Mouse (Mus musculus) heart, postnatal 4 days (tissue): ENCODE measurements around the gene Etv6. TPM values are rescaled to one million over a fixed set of nuclear protein-coding genes. Genes with fewer than 3 reads are reported as not detected.

ENCODE experiments used
- DNase-seq: peaks from one replicate; pipeline ENCODE4 v3.0.0; 2021
- total RNA-seq, 2 experiments: library from RNA; stranded (reverse); gene quantifications; 2 replicates each; pipeline ENCODE4 v1.2.3; 2021

Gene Etv6
- total RNA-seq, 2 experiments from 2014 or later, result 28.9 to 32.0 TPM

- DNase-seq, result no peak
Observed at GRCm38 (mm10) chr6:134259913-134260312, 224.4 kb downstream of the Etv6 start.

GRCm38 (mm10) chr6:134261904-134262303, 226.4 kb downstream of the Etv6 start:
- no peak for DNase-seq

GRCm38 (mm10) chr6:134262383-134262782, 226.9 kb downstream of the Etv6 start:
- DNase-seq, result no peak

GRCm38 (mm10) chr6:134262911-134263607, 227.6 kb downstream of the Etv6 start:
- no peak for DNase-seq

GRCm38 (mm10) chr6:134273884-134274283, 238.4 kb downstream of the Etv6 start:
- no peak for DNase-seq

GRCm38 (mm10) chr6:134276954-134277353, 241.5 kb downstream of the Etv6 start:
- DNase-seq, result no peak

GRCm38 (mm10) chr6:134282095-134282494, 246.6 kb downstream of the Etv6 start:
- DNase-seq, result no peak

- no peak for DNase-seq
Observed at GRCm38 (mm10) chr6:134291823-134292222, 256.3 kb downstream of the Etv6 start.

- no peak for DNase-seq
Observed at GRCm38 (mm10) chr6:134292404-134292803, 256.9 kb downstream of the Etv6 start.

GRCm38 (mm10) chr6:134293615-134294508, 258.4 kb downstream of the Etv6 start:
- no peak for DNase-seq

GRCm38 (mm10) chr6:134297884-134298619, 262.6 kb downstream of the Etv6 start:
- DNase-seq, result no peak

- DNase-seq, result no peak
Observed at GRCm38 (mm10) chr6:134301951-134302350, 266.5 kb downstream of the Etv6 start.

GRCm38 (mm10) chr6:134311346-134311745, 275.8 kb downstream of the Etv6 start:
- no peak for DNase-seq

- no peak for DNase-seq
Observed at GRCm38 (mm10) chr6:134312571-134312970, 277.1 kb downstream of the Etv6 start.

- no peak for DNase-seq
Observed at GRCm38 (mm10) chr6:134317371-134317770, 281.9 kb downstream of the Etv6 start.

Other genes with a start within 250 kb of the Etv6 start
- gene Kap, start 181.9 kb upstream of the Etv6 start, total RNA-seq, result not detected